Mouse (Mus musculus): ENCODE data around the gene Zdhhc22. TPM values are rescaled to one million over a fixed set of nuclear protein-coding genes. Genes with fewer than 3 reads are reported as not detected.

Zdhhc22 gene
- polyA plus RNA-seq, 1 experiment from 2014 or later = 0.42 TPM

GRCm38 (mm10) chr12:86958558-86958957, 31.7 kb downstream of the Zdhhc22 start:
- no peak overlapping the region for H3K9ac ChIP-seq
- peaks cover 37% of the 10 kb centered on the region for H3K36me3 ChIP-seq
- no peak overlapping the region for H3K4me2 ChIP-seq
- no peaks in the 10 kb centered on the region for H3K9me3 ChIP-seq
- no peak overlapping the region for H3K27ac ChIP-seq
- no peaks in the 10 kb centered on the region for H3K27me3 ChIP-seq (replicated peaks)
- no peaks in the 10 kb centered on the region for H3K4me1 ChIP-seq
- no peak for ATAC-seq (ENCODE audit: insufficient read depth, low FRiP score, low read depth)
- WGBS = 83% methylated on average over 5 of the region's 5 CpGs
- no peak overlapping the region for H3K4me3 ChIP-seq (replicated peaks)

DNA sequence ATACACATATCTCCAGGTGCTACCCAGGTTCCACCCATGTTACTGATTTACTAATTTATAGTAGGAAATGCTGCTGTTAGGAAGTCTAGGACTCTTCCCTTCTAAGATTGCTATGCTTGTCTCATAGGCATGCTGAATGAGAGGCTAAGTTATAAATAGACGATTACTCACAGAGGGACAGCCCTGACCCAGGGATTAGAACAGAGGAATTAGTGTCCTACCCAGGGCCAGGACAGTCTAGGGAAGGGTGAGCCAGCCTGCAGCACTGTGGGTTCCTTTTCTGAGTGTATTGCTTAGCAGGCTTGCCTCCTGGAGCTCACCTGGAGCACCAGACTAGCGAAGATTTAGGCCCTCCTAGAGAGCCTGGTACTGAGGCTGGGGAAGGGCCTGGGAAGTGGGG, 34.3 kb downstream of the Zdhhc22 start:
- no peak overlapping the region for H3K4me3 ChIP-seq (replicated peaks)
- H3K4me1 ChIP-seq = no peaks in the 10 kb centered on the region
- no peaks in the 10 kb centered on the region for H3K27me3 ChIP-seq (replicated peaks)
- H3K36me3 ChIP-seq = peaks cover 35% of the 10 kb centered on the region
- no peaks in the 10 kb centered on the region for H3K9me3 ChIP-seq
- no peak overlapping the region for H3K27ac ChIP-seq
- H3K9ac ChIP-seq = no peak overlapping the region
- 82% methylated on average over 2 of the region's 2 CpGs for WGBS
- no peak overlapping the region for H3K4me2 ChIP-seq
- ATAC-seq (ENCODE audit: insufficient read depth, low FRiP score, low read depth) = peak; percentile 27; the same call in 1 of the 2 replicates

GRCm38 (mm10) chr12:86952331-86952850, 37.8 kb downstream of the Zdhhc22 start:
- Histone ChIP-seq H3K27ac (no peak overlapping the region), H3K4me2 (no peak overlapping the region), H3K27me3 (replicated peaks) (no peaks in the 10 kb centered on the region), H3K36me3 (peaks cover 13% of the 10 kb centered on the region; the same call in 1 of the 2 replicates), H3K4me3 (replicated peaks) (no peak overlapping the region), H3K9ac (no peak overlapping the region), H3K4me1 (peaks cover 15% of the 10 kb centered on the region), H3K9me3 (no peaks in the 10 kb centered on the region)
- 85% methylated on average over 10 of the region's 10 CpGs for WGBS
- ATAC-seq (ENCODE audit: insufficient read depth, low FRiP score, low read depth) = no peak

DNA sequence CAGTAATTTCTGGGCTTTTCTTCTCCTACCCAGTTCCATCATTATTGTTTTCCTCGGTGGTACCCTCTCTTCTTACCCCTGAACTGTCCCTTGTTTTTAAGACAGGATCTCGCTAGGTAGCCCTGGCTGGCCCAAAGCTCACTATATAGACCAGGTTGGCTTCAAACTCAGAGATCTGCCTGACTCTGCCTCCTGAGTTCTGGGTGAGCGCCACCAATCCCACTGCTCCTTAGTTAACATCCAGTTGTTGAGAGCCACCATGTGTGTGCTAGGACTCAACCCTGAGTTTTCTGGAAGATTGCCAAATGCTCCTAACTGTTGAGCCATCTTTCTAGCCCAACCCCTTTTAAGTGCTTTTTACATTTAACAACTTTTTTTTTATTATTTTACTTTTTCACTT, 39.3 kb downstream of the Zdhhc22 start:
- H3K9ac ChIP-seq = no peak overlapping the region
- WGBS = 95% methylated on average over 3 of the region's 3 CpGs
- H3K4me3 ChIP-seq (replicated peaks) = no peak overlapping the region

GRCm38 (mm10) chr12:86950161-86950960, 39.9 kb downstream of the Zdhhc22 start:
- 59% methylated on average over 16 of the region's 16 CpGs for WGBS
- ATAC-seq (ENCODE audit: insufficient read depth, low FRiP score, low read depth) = no peak
- H3K9me3 ChIP-seq = no peaks in the 10 kb centered on the region
- no peaks in the 10 kb centered on the region for H3K27me3 ChIP-seq (replicated peaks)
- H3K9ac ChIP-seq = no peak overlapping the region
- no peak overlapping the region for H3K4me3 ChIP-seq (replicated peaks)
- H3K27ac ChIP-seq = no peak overlapping the region
- no peak overlapping the region for H3K4me2 ChIP-seq
- peaks cover 4% of the 10 kb centered on the region; the same call in 1 of the 2 replicates for H3K36me3 ChIP-seq
- H3K4me1 ChIP-seq = peaks cover 18% of the 10 kb centered on the region

More for the DNA sequence above, 39.3 kb downstream of the Zdhhc22 start:
- peaks cover 9% of the 10 kb centered on the region; the same call in 1 of the 2 replicates for H3K36me3 ChIP-seq
- ATAC-seq (ENCODE audit: insufficient read depth, low FRiP score, low read depth) = no peak
- no peaks in the 10 kb centered on the region for H3K9me3 ChIP-seq
- H3K4me2 ChIP-seq = no peak overlapping the region
- H3K27ac ChIP-seq = no peak overlapping the region
- no peaks in the 10 kb centered on the region for H3K27me3 ChIP-seq (replicated peaks)
- H3K4me1 ChIP-seq = peaks cover 16% of the 10 kb centered on the region

- H3K4me1 ChIP-seq = peaks cover 18% of the 10 kb centered on the region
- no peaks in the 10 kb centered on the region for H3K27me3 ChIP-seq (replicated peaks)
- no peaks in the 10 kb centered on the region for H3K9me3 ChIP-seq
- H3K9ac ChIP-seq = no peak overlapping the region
- 75% methylated on average over 9 of the region's 9 CpGs for WGBS
- H3K4me3 ChIP-seq (replicated peaks) = no peak overlapping the region
- H3K27ac ChIP-seq = no peak overlapping the region
- no peak overlapping the region for H3K4me2 ChIP-seq
- no peak for ATAC-seq (ENCODE audit: insufficient read depth, low FRiP score, low read depth)
- peaks cover 4% of the 10 kb centered on the region; the same call in 1 of the 2 replicates for H3K36me3 ChIP-seq
Observed at GRCm38 (mm10) chr12:86949501-86949900, 40.7 kb downstream of the Zdhhc22 start.

DNA sequence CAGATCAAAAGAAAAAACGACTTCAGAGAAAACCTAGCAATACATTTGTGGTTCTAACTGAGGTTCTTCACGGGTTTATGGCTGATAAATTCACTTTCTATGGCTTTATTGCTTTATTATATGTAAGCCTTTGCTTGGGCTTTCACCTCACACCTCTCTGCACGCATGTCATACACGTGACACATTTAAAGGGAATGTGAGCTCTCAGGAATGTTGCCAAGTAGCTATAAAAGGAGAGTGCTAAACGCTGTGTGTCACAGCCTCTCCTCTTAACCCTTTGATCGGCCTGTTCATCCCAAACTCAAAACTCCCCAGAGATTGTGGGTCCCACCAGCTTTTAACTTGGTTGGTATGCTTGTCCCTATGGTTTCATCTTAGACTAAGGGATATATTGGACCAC, 41.6 kb downstream of the Zdhhc22 start:
- peak overlapping the region; percentile 81; the same call in 1 of the 2 replicates for H3K4me2 ChIP-seq
- H3K27me3 ChIP-seq (replicated peaks) = no peaks in the 10 kb centered on the region
- peaks cover 18% of the 10 kb centered on the region for H3K4me1 ChIP-seq
- H3K27ac ChIP-seq = no peak overlapping the region
- no peak overlapping the region for H3K9ac ChIP-seq
- 41% methylated on average over 6 of the region's 6 CpGs for WGBS
- ATAC-seq (ENCODE audit: insufficient read depth, low FRiP score, low read depth) = no peak
- peak overlapping the region; percentile 66; the same call in 1 of the 2 replicates for H3K4me3 ChIP-seq (replicated peaks)
- no peaks in the 10 kb centered on the region for H3K9me3 ChIP-seq
- H3K36me3 ChIP-seq = no peaks in the 10 kb centered on the region

GRCm38 (mm10) chr12:86947681-86948401, 42.4 kb downstream of the Zdhhc22 start:
- Histone ChIP-seq H3K9ac (peak overlapping the region; percentile 46), H3K27me3 (replicated peaks) (no peaks in the 10 kb centered on the region), H3K4me1 (peaks cover 18% of the 10 kb centered on the region), H3K4me3 (replicated peaks) (peak overlapping the region; percentile 66), H3K36me3 (no peaks in the 10 kb centered on the region), H3K27ac (peak overlapping the region; percentile 67; the same call in 1 of the 2 replicates), H3K4me2 (peak overlapping the region; percentile 81), H3K9me3 (no peaks in the 10 kb centered on the region)
- WGBS = 20% methylated on average over 26 of the region's 26 CpGs
- ATAC-seq (ENCODE audit: insufficient read depth, low FRiP score, low read depth) = peak; percentile 5; the same call in 1 of the 2 replicates

- peak; percentile 98 for ATAC-seq (ENCODE audit: insufficient read depth, low FRiP score, low read depth)
- H3K36me3 ChIP-seq = no peaks in the 10 kb centered on the region
- peaks cover 18% of the 10 kb centered on the region for H3K4me1 ChIP-seq
- peak within 1 kb of the TSS; percentile 66 for H3K4me3 ChIP-seq (replicated peaks)
- peak within 1 kb of the TSS; percentile 70 for H3K9ac ChIP-seq
- no peaks in the 10 kb centered on the region for H3K9me3 ChIP-seq
- no peaks in the 10 kb centered on the region for H3K27me3 ChIP-seq (replicated peaks)
- under 1% methylated on average over 64 of the region's 64 CpGs for WGBS
- peak within 1 kb of the TSS; percentile 99 for H3K27ac ChIP-seq
- peak within 1 kb of the TSS; percentile 81 for H3K4me2 ChIP-seq
Observed at GRCm38 (mm10) chr12:86946862-86947574, 43.2 kb downstream of the Zdhhc22 start, which contains the start of gene Cipc. TSS of gene Cipc (plus strand) at chr12:86947043.

DNA sequence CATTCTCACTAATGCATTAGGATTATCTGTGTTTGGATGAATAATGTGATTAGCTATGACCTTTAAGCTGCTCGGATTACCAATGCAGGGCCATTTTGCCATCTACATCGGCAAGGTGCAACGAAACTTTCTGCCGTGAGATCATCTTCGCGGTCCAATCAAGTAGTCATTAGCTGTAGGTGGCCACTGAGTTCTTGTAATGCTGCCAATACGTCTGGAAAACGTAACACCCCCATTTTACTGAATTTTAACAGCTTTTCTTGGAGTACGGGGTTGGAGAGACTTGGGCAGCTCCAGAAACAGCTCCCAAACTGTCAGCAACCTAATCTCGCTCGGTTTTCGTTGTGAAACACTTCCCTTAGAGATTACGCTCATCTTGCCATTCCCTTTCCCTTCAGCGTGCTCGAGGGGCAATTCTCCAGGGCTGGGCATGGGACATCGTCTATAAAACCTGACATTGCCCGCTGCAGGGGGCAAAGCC, 43.9 kb downstream of the Zdhhc22 start:
- WGBS = under 1% methylated on average over 17 of the region's 17 CpGs
- Histone ChIP-seq H3K9ac (peak overlapping the region; percentile 70), H3K27ac (peak overlapping the region; percentile 99), H3K9me3 (no peaks in the 10 kb centered on the region), H3K4me3 (replicated peaks) (peak overlapping the region; percentile 66), H3K4me1 (peaks cover 18% of the 10 kb centered on the region), H3K27me3 (replicated peaks) (no peaks in the 10 kb centered on the region), H3K4me2 (peak overlapping the region; percentile 81), H3K36me3 (no peaks in the 10 kb centered on the region)
- ATAC-seq (ENCODE audit: insufficient read depth, low FRiP score, low read depth) = no peak

- 11% methylated on average over 4 of the region's 4 CpGs for WGBS
- H3K9me3 ChIP-seq = no peaks in the 10 kb centered on the region
- peaks cover 18% of the 10 kb centered on the region for H3K4me1 ChIP-seq
- H3K9ac ChIP-seq = no peak overlapping the region
- no peak overlapping the region for H3K4me2 ChIP-seq
- H3K27me3 ChIP-seq (replicated peaks) = no peaks in the 10 kb centered on the region
- H3K27ac ChIP-seq = no peak overlapping the region
- no peak overlapping the region for H3K4me3 ChIP-seq (replicated peaks)
- no peak for ATAC-seq (ENCODE audit: insufficient read depth, low FRiP score, low read depth)
- no peaks in the 10 kb centered on the region for H3K36me3 ChIP-seq
Observed at GRCm38 (mm10) chr12:86945126-86945525, 45.1 kb downstream of the Zdhhc22 start.
